Mouse (Mus musculus) thymus, postnatal 25 days (tissue): ENCODE measurements around the gene Gm2431.
"Not testable (repeated sequence)": the region's sequence is repeated elsewhere in the genome, so short reads cannot be mapped to it uniquely, and the experiment has no call there.

ENCODE experiments used
- DNase-seq: peaks from one replicate; pipeline ENCODE4 v3.0.0; 2022

The Gm2431 gene

GRCm38 (mm10) chr7:142258254-142258653 lies at the start of gene Gm2431:
TSS of gene Gm2431 (minus strand) at chr7:142258354.
- not testable (repeated sequence) for DNase-seq

DNA sequence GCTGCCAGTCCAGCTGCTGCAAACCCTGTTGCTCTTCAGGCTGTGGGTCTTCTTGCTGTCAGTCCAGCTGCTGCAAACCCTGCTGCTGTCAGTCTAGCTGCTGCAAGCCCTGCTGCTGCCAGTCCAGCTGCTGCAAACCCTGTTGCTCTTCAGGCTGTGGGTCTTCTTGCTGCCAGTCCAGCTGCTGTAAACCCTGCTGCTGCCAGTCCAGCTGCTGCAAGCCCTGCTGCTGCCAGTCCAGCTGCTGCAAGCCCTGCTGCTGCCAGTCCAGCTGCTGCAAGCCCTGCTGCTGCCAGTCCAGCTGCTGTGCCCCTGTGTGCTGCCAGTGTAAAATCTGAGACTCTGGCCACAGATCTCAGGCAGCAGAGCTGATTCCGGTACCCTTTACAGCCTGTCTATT lies 45.8 kb upstream of the Gm2431 start:
- not testable (repeated sequence) for DNase-seq

DNA sequence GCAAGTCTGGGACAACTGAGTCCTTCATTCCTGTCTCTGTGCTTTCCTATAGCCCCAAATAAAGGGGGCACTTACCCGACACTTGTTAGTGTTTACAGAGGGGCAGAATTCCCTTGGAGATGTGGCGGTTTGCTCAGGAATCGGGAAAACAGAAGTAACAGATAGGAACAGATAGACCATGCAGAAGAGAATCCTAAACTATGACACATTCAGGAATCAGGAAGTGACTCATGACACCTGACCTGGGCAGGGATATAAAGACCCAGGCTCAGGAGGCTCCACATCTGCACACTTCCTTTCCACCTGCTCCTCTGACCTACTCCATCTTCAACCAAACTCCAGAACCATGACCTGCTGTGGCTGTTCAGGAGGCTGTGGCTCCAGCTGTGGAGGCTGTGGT lies 45.1 kb upstream of the Gm2431 start, which contains the start of gene Krtap5-4:
Gene Krtap5-4, plus strand, starts transcription at position 301 of the 400 bp plus-strand sequence.
- no peak for DNase-seq

DNA sequence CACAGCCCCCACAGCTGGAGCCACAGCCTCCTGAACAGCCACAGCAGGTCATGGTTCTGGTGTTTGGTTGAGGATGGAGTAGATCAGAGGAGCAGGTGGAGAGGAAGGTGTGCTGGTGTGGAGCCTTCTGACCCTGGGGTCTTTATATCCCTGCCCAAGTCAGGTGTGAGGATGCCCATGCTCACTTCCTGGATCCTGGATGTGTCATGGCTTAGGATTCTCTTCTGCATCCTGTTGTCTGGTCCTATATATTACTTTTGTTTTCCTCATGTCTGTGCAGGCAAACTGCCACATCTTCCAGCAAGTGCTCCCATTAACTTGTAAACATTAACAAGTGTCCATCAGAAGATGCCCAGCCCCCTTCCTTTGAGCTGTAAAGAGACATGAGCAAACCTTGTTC lies 38.9 kb upstream of the Gm2431 start, which contains the start of gene Krtap5-1:
Gene Krtap5-1, minus strand, starts transcription at position 101 of the 400 bp plus-strand sequence.
- DNase-seq: not testable (repeated sequence)

DNA sequence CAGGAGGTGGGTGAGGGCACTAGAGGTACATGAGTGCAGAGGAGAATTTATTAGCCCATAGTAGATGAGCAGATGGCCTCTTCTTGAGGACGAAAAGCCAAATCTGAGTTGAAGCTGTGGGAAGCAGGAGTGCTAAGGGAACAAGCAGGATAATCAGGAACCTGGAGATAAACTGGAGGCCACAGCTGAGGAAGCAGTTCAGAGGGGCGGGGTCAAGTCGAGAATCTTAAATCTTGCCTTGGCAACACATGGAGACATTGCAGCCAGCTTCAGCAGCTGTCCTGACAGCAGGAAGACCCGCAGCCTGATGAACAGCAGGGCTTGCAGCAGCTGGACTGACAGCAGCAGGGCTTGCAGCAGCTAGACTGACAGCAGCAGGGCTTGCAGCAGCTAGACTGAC lies 38.0 kb upstream of the Gm2431 start:
- DNase-seq: not testable (repeated sequence)

DNA sequence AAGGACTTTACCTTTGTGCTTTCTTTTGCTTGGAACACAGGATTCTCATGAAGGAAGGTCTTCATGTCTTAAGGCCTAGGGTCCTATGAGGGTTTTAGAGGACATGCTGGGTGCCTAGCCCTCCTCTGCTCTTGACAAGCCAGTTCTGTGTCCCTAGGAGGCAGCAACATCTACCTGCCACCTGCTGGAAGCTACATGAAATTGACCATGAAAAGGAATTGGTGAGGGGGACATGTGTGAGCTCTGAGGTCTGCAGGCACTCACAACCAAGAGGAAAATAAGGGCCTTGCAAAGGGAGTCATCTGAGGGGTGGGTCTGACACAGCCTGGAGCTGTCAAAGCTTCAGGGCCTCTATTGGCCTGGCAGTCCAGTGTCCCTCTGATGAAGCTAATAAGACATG lies 37.3 kb upstream of the Gm2431 start:
- DNase-seq: no peak

DNA sequence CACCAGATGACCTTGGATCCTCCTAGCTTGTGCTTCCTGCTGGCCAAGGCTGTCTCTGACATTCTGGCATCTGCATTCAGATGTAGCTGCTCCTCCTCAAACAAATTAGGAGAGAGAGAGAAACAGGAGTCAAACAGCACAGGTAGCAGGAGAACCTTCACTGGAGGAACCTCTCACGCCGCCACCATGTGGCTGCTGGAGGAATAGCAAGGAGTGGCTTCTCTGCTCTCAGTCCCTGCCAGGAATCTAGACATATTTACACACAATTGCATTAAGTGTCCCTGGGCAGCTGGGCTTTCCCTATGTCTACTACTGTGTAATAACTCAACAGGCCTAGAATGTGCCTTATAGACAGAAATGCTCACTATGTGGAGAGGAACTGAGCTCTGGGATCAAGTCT lies 35.7 kb upstream of the Gm2431 start:
- DNase-seq: peak; percentile 27

GRCm38 (mm10) chr7:142285910-142286612 lies 27.9 kb upstream of the Gm2431 start:
- not testable (repeated sequence) for DNase-seq

DNA sequence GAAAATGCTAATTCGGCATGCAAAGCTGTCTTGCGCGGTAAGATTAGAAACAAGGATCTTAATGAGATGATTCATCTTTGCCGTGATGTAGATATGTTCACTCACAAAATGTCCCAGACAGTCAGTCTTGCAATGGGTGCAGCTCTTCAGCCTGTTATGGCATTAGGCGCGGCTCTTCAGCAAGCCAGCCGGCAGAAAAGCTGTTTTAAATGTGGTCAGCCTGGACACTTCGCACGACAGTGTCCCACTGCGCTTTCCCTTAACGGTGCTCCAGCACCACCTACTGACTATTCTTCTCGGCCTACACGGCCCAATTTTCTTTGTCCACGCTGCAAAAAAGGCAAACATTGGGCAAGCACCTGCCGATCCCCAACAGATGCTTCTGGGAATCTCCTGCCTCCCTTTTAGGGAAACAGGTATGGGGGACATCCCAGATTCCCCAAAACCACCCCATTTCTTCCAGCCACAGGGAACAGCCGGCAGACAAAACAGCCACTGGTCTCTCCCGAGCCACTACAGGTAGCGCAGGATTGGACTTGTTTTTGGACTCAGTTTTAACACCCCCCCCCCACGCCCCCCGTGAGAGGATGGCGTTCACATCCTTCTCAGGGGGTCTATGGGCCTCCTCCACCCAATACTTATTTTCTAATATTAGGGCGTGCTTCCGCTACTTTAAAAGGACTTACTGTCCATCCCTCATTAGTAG lies 27.1 kb upstream of the Gm2431 start:
- no peak for DNase-seq

- DNase-seq: peak; percentile 88
Observed at GRCm38 (mm10) chr7:142284615-142285080, 26.5 kb upstream of the Gm2431 start.

DNA sequence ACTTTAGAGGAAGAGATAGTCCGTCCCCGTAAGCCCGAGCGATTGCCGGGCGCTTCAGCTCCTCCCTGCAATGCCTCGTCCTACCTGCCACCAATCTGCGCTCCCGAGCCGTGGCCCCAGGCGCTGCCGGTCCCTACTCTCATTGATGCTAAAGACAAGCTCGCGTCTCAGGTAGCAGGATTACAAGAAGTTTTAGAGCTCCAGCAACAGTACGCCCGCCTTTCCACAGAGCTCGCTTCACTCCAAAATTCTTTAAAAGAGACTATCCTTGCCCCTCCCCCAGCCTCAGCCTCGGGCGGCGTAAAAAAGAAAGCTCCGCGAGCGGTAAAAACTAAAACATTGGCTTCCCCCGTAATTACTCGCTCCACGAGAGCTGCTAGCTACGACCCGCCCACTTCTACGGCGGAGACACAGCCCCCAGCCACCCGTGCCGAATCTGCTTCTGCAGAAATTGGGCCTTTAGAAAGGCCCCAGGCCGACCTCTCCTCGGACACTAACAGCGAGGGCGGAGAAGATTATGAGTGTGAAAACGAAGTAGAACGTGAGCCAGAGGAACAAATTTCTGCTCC lies 26.0 kb upstream of the Gm2431 start:
- DNase-seq: peak; percentile 65

GRCm38 (mm10) chr7:142282847-142283246 lies 24.7 kb upstream of the Gm2431 start:
- DNase-seq: not testable (repeated sequence)

- DNase-seq: not testable (repeated sequence)
Observed at GRCm38 (mm10) chr7:142279291-142279690, 21.1 kb upstream of the Gm2431 start.

DNA sequence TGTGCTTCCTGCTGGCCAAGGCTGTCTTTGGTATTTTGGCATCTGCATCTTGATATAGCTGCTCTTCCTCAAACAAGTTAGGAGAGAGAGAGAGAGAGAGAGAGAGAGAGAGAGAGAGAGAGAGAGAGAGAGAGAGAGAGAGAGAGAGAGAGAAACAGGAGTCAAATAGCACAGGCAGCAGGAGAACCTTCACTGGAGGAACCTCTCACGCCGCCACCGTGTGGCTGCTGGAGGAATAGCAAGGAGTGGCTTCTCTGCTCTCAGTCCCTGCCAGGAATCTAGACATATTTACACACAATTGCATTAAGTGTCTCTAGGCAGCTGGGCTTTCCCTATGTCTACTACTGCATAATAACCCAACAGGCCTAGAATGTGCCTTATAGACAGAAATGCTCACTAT lies 20.0 kb upstream of the Gm2431 start:
- DNase-seq: peak; percentile 48

DNA sequence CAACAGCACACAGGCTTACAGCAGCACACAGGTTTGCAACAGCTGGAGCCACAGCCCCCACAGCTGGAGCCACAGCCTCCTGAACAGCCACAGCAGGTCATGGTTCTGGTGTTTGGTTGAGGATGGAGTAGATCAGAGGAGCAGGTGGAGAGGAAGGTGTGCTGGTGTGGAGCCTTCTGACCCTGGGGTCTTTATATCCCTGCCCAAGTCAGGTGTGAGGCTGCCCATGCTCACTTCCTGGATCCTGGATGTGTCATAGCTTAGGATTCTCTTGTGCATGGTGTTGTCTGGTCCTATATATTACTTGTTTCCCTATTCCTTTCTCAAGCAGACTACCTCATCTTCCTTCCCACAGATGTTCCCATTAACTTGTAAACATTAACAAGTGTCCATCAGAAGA lies 16.1 kb upstream of the Gm2431 start, which contains the start of gene Gm4559:
Gene Gm4559, minus strand, starts transcription at position 101 of the 400 bp plus-strand sequence.
- not testable (repeated sequence) for DNase-seq

DNA sequence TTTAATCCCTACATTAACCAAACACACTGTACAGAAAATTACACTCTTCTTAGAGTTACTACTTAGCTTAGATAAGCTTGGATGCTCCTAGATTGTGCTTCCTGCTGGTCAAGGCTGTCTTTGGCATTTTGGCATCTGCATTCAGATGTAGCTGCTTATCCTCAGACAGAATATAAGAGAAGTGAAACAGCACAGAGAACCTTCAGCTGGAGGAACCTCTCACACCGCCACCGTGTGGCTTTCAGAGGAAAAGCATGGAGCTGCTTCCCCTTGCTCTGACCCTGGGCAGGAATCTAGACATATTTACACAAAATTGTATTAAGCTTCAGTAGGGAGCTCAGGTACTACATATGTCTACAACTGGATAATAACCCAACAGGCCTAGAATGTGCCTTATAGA lies 2.6 kb downstream of the Gm2431 start:
- peak; percentile 8 for DNase-seq

GRCm38 (mm10) chr7:142249824-142250223 lies 8.3 kb downstream of the Gm2431 start:
- no peak for DNase-seq

DNA sequence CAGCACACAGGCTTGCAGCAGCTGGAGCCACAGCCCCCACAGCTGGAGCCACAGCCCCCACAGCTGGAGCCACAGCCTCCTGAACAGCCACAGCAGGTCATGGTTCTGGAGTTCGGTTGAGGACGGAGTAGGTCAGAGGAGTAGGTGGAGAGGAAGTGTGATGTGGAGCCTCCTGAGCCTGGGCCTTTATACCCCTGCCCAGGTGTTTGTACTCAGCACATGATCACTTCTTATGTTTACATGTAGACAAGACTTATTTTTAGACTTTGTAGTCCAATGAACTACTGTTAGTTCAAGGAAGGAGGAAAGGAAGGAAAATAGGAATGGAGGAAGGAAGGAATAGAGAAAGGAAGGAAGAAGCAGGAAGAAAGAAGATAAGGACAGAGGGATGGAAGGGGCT lies 17.2 kb downstream of the Gm2431 start, which contains the start of gene Gm40460:
Gene Gm40460, minus strand, starts transcription at position 101 of the 400 bp plus-strand sequence.
- DNase-seq: no peak

DNA sequence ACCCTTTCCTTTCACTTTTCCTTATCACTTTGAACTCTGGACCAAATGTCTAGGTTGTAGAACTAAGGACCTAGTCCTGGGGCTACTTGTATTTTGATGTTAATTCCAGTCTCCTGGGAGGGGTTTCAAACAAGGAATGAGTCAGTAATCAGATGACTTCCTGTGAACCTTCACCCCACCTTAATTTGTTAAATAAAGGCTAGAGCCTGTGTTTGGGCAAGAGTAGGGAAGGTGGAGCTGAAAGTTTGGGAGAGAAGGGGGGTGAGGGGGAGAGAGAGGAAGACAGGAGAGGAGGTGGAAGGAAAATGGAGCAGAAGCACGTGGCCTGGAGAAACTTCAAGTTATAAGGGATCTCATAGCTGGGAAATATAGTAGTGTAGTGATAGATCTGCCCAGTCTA lies 26.6 kb downstream of the Gm2431 start:
- no peak for DNase-seq

- not testable (repeated sequence) for DNase-seq
Observed at GRCm38 (mm10) chr7:142229871-142230270, 28.3 kb downstream of the Gm2431 start, which contains the start of gene Krtap5-5. TSS of gene Krtap5-5 (minus strand) at chr7:142229971.

- DNase-seq: no peak
Observed at GRCm38 (mm10) chr7:142224518-142224917, 33.6 kb downstream of the Gm2431 start.

DNA sequence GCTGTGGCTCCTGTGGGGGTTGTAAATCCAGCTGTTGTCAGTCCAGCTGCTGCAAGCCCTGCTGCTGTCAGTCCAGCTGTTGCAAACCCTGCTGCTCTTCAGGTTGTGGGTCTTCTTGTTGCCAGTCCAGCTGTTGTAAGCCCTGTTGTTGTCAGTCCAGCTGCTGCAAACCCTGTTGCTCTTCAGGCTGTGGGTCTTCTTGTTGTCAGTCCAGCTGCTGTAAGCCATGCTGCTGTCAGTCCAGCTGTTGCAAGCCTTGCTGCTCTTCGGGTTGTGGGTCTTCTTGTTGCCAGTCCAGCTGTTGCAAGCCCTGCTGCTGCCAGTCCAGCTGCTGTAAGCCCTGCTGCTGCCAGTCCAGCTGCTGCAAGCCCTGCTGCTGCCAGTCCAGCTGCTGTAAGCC lies 46.0 kb downstream of the Gm2431 start:
- DNase-seq: not testable (repeated sequence)

- no peak for DNase-seq
Observed at GRCm38 (mm10) chr7:142211559-142211958, 46.6 kb downstream of the Gm2431 start, which contains the start of gene Gm7579. TSS of gene Gm7579 (plus strand) at chr7:142211859.
